ENCODE assay signal across 21 mouse cellular contexts in the genomic region with DNA sequence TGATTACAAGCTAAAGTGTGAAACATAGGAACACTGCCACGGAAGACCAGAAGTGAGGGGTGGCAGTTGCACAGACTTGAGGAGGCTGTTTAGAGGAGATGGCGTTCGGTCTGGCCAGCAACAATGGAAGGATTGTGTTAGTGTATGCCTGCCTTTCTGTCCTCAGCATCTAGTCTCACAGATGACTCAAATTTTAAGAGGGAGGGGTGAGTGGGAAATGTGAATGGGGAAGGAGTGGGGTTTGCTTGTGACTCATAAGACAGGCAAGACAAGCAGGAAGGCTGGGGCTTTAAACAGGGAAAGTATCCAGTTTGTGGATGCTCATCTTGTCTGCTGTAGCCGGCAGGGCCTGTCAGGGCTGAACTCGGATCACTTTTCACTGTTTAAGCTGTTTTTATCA.
DNase-seq lines count a peak whose midpoint lies in the region; ATAC-seq lines count a peak whose summit lies in the region.
"Had no signal": no experiment of that assay in that cellular context is flagged by ENCODE, and none has a peak within 500 bp of the region (broad histone marks: within the 10 kb centered on the region; RNA-seq: fewer than 3 reads in every experiment).

No protein-coding gene starts in this region.

- no peaks in the 10 kb centered on the region for H3K36me3 ChIP-seq in hindbrain, embryonic 10.5 days
- H3K36me3 ChIP-seq in hindbrain, embryonic 11.5 days (ENCODE audit: control insufficient read depth, insufficient read depth, low read length), result no peaks in the 10 kb centered on the region
- no peaks in the 10 kb centered on the region for H3K36me3 ChIP-seq in embryonic facial prominence, embryonic 10.5 days (replicated peaks)
- H3K36me3 ChIP-seq in intestine, embryonic 16.5 days (ENCODE audit: control insufficient read depth, insufficient read depth, low read length), result no peaks in the 10 kb centered on the region
- H3K36me3 ChIP-seq: embryonic facial prominence, embryonic 12.5 days; heart, embryonic 13.5 days; hindbrain, embryonic 12.5 days; kidney, embryonic 15.5 days; liver, embryonic 12.5 days; midbrain, embryonic 12.5 days had no signal

- peaks cover 9% of the 10 kb centered on the region; the same call in 1 of the 2 replicates for H3K27me3 ChIP-seq in hindbrain, embryonic 10.5 days (ENCODE audit: insufficient read depth, poor library complexity, severe bottlenecking)
- H3K27me3 ChIP-seq in hindbrain, embryonic 11.5 days (ENCODE audit: control insufficient read depth, insufficient read depth, low read length), result no peaks in the 10 kb centered on the region
- H3K27me3 ChIP-seq in embryonic facial prominence, embryonic 10.5 days (replicated peaks; ENCODE audit: low read depth, poor library complexity, severe bottlenecking), result no peaks in the 10 kb centered on the region
- no peaks in the 10 kb centered on the region for H3K27me3 ChIP-seq in intestine, embryonic 16.5 days (replicated peaks; ENCODE audit: control insufficient read depth, insufficient read depth, low read length)
- H3K27me3 ChIP-seq: embryonic facial prominence, embryonic 12.5 days; heart, embryonic 13.5 days; hindbrain, embryonic 12.5 days; kidney, embryonic 15.5 days; liver, embryonic 12.5 days; midbrain, embryonic 12.5 days had no signal

- H3K9me3 ChIP-seq in hindbrain, embryonic 10.5 days, result no peaks in the 10 kb centered on the region
- no peaks in the 10 kb centered on the region for H3K9me3 ChIP-seq in hindbrain, embryonic 11.5 days (ENCODE audit: control insufficient read depth, low read length)
- H3K9me3 ChIP-seq in embryonic facial prominence, embryonic 10.5 days, result no peaks in the 10 kb centered on the region
- no peaks in the 10 kb centered on the region for H3K9me3 ChIP-seq in intestine, embryonic 16.5 days (ENCODE audit: control insufficient read depth, low read length)
- H3K9me3 ChIP-seq: embryonic facial prominence, embryonic 12.5 days; heart, embryonic 13.5 days; hindbrain, embryonic 12.5 days; kidney, embryonic 15.5 days; liver, embryonic 12.5 days; midbrain, embryonic 12.5 days had no signal

- DNase-seq in hindbrain, embryonic 10.5 days (ENCODE audit: low spot score), result no peak
- DNase-seq in hindbrain, embryonic 11.5 days (ENCODE audit: low spot score), result no peak
- DNase-seq in NIH3T3 (ENCODE audit: low read depth), result peak; percentile 64
- no peak for DNase-seq in embryonic facial prominence, embryonic 10.5 days (ENCODE audit: low spot score)
- peak; percentile 64 for DNase-seq in retina, postnatal 1 day
- no peak for DNase-seq in cerebellum, postnatal 10 days
- DNase-seq: adrenal gland, postnatal 14 days; cerebellum, postnatal 14 days; layer of hippocampus, postnatal 36 days; lung, embryonic 14.5 days; right cerebral cortex, postnatal 25 days; thymus, postnatal 14 days had no signal

- H3K4me1 ChIP-seq in hindbrain, embryonic 10.5 days (replicated peaks), result peaks cover 29% of the 10 kb centered on the region
- no peaks in the 10 kb centered on the region for H3K4me1 ChIP-seq in hindbrain, embryonic 11.5 days (replicated peaks; ENCODE audit: control insufficient read depth, insufficient read depth, low read length)
- peaks cover 38% of the 10 kb centered on the region for H3K4me1 ChIP-seq in embryonic facial prominence, embryonic 10.5 days
- no peaks in the 10 kb centered on the region for H3K4me1 ChIP-seq in intestine, embryonic 16.5 days (ENCODE audit: control insufficient read depth, insufficient read depth, low read length)
- H3K4me1 ChIP-seq: liver, embryonic 12.5 days had no signal

- 0 out of 2 replicates have a peak overlapping the region, but pooled peaks have one; percentile 35 for H3K27ac ChIP-seq in hindbrain, embryonic 10.5 days
- no peak overlapping the region for H3K27ac ChIP-seq in hindbrain, embryonic 11.5 days (ENCODE audit: low read depth, low read length)
- H3K27ac ChIP-seq in embryonic facial prominence, embryonic 10.5 days (replicated peaks), result peak overlapping the region; percentile 58
- H3K27ac ChIP-seq in intestine, embryonic 16.5 days (ENCODE audit: low read length), result no peak overlapping the region
- H3K27ac ChIP-seq: embryonic facial prominence, embryonic 12.5 days; heart, embryonic 13.5 days; hindbrain, embryonic 12.5 days; liver, embryonic 12.5 days; midbrain, embryonic 12.5 days; stomach, postnatal 0 days had no signal

- WGBS in hindbrain, embryonic 10.5 days, result 46% methylated on average over 5 of the region's 5 CpGs
- 62% methylated on average over 5 of the region's 5 CpGs for WGBS in hindbrain, embryonic 11.5 days
- 31% methylated on average over 5 of the region's 5 CpGs for WGBS in embryonic facial prominence, embryonic 10.5 days
- 37% methylated on average over 5 of the region's 5 CpGs for WGBS in intestine, embryonic 16.5 days

- no peak overlapping the region for H3K4me3 ChIP-seq in hindbrain, embryonic 10.5 days
- H3K4me3 ChIP-seq in hindbrain, embryonic 11.5 days (ENCODE audit: low read depth, low read length), result no peak overlapping the region
- H3K4me3 ChIP-seq in embryonic facial prominence, embryonic 10.5 days, result no peak overlapping the region
- H3K4me3 ChIP-seq in intestine, embryonic 16.5 days (ENCODE audit: low read length), result no peak overlapping the region
- H3K4me3 ChIP-seq: embryonic facial prominence, embryonic 12.5 days; heart, embryonic 13.5 days; hindbrain, embryonic 12.5 days; kidney, embryonic 15.5 days; liver, embryonic 12.5 days; midbrain, embryonic 12.5 days had no signal

- H3K9ac ChIP-seq in hindbrain, embryonic 11.5 days (ENCODE audit: low read depth, low read length), result no peak overlapping the region
- no peak overlapping the region for H3K9ac ChIP-seq in intestine, embryonic 16.5 days (ENCODE audit: low read depth, low read length)
- H3K9ac ChIP-seq: embryonic facial prominence, embryonic 12.5 days; heart, embryonic 13.5 days; hindbrain, embryonic 12.5 days; kidney, embryonic 15.5 days; liver, embryonic 12.5 days; lung, embryonic 14.5 days; midbrain, embryonic 12.5 days had no signal

- H3K4me2 ChIP-seq in hindbrain, embryonic 11.5 days (replicated peaks; ENCODE audit: low read depth, low read length), result no peak overlapping the region
- no peak overlapping the region for H3K4me2 ChIP-seq in intestine, embryonic 16.5 days (ENCODE audit: low read depth, low read length)
- H3K4me2 ChIP-seq: embryonic facial prominence, embryonic 12.5 days; heart, embryonic 13.5 days; hindbrain, embryonic 12.5 days; kidney, embryonic 15.5 days; liver, embryonic 12.5 days; lung, embryonic 14.5 days; midbrain, embryonic 12.5 days had no signal

- ATAC-seq in hindbrain, embryonic 11.5 days (ENCODE audit: low FRiP score), result no peak
- ATAC-seq in intestine, embryonic 16.5 days, result no peak
- ATAC-seq: inflammation-experienced regulatory T-cells, adult 6 months; liver, embryonic 12.5 days had no signal

Comparison
In these comparisons a context has a peak if more than half of its experiments do, and no peak if none do; other contexts are left out.
1. H3K27ac ChIP-seq: peak in hindbrain, embryonic 10.5 days (single experiment) and embryonic facial prominence, embryonic 10.5 days (single experiment); none in hindbrain, embryonic 11.5 days (single experiment) and intestine, embryonic 16.5 days (single experiment).
2. DNase-seq: peak in NIH3T3 (single experiment) and retina, postnatal 1 day (single experiment); none in hindbrain, embryonic 10.5 days (single experiment), hindbrain, embryonic 11.5 days (single experiment), embryonic facial prominence, embryonic 10.5 days (single experiment) and cerebellum, postnatal 10 days (0 of 2).